Mouse (Mus musculus): Measurements from ENCODE around the gene Gss.

Gene Gss

DNA sequence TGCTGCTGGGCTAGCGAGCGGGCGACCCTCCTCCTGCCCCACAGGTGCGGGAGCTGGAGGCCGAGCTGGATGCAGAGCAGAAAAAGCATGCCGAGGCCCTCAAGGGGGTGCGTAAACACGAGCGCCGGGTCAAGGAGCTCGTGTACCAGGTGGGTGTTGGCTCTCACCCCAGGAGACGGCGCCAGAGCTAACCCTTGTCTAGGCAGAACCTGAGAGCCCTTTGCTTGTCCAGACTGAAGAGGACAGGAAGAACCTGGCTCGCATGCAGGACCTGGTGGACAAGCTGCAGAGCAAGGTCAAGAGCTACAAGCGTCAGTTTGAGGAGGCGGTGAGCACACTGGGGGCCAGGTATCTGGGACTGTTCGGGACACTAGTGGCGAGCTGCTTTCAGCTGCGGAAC lies 40.5 kb upstream of the Gss start:
- Histone ChIP-seq H3K9me3 (ENCODE audit: low read length) (no peaks in the 10 kb centered on the region), H3K27me3 (ENCODE audit: insufficient read depth, low read length) (peaks cover 64% of the 10 kb centered on the region), H3K4me1 (replicated peaks; ENCODE audit: low read depth, low read length) (peaks cover 61% of the 10 kb centered on the region), H3K4me3 (replicated peaks; ENCODE audit: low read length) (peak overlapping the region; percentile 68), H3K36me3 (ENCODE audit: insufficient read depth, low read length) (peaks cover 43% of the 10 kb centered on the region)
- TF ChIP-seq NANOG (IDR thresholded peaks at IDR 0.05; ENCODE audit: borderline replicate concordance, low read length) (no peak), POU5F1 (IDR thresholded peaks at IDR 0.05; ENCODE audit: borderline replicate concordance, low read length) (no peak), CTCF (conservative IDR thresholded peaks at IDR 0.05; ENCODE audit: low read length) (no peak)

DNA sequence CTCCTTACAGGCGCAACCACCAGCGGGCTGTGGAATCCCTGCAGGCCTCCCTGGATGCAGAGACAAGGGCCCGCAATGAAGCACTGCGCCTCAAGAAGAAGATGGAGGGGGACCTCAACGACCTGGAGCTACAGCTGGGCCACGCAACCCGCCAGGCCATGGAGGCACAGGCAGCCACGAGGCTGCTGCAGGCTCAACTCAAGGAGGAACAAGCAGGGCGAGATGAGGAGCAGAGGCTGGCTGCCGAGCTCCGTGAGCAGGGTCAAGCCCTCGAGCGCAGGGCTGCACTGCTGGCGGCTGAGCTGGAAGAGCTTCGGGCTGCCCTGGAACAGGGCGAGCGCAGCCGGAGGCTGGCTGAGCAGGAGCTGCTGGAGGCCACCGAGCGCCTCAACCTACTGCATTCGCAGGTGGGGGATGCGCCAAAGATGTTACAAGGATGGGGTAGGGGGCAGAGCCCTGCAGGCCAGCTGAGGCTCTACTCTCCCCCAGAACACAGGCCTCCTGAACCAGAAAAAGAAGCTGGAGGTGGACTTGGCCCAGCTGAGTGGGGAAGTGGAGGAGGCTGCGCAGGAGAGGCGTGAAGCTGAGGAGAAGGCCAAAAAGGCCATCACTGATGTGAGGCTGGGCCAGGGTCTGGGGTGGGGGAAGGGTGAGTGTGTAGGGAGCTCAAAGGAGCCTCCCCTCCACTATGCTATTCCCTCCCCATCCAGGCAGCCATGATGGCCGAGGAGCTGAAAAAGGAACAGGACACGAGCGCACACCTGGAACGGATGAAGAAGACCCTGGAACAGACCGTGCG lies 39.7 kb upstream of the Gss start:
- peaks cover 35% of the 10 kb centered on the region for H3K36me3 ChIP-seq (ENCODE audit: insufficient read depth, low read length)
- H3K4me3 ChIP-seq (replicated peaks; ENCODE audit: low read length) = peak overlapping the region; percentile 68
- TF ChIP-seq POU5F1 (IDR thresholded peaks at IDR 0.05; ENCODE audit: borderline replicate concordance, low read length) (no peak), NANOG (IDR thresholded peaks at IDR 0.05; ENCODE audit: borderline replicate concordance, low read length) (no peak), CTCF (conservative IDR thresholded peaks at IDR 0.05; ENCODE audit: low read length) (no peak)
- no peaks in the 10 kb centered on the region for H3K9me3 ChIP-seq (ENCODE audit: low read length)
- peaks cover 68% of the 10 kb centered on the region for H3K4me1 ChIP-seq (replicated peaks; ENCODE audit: low read depth, low read length)
- H3K27me3 ChIP-seq (ENCODE audit: insufficient read depth, low read length) = peaks cover 72% of the 10 kb centered on the region

DNA sequence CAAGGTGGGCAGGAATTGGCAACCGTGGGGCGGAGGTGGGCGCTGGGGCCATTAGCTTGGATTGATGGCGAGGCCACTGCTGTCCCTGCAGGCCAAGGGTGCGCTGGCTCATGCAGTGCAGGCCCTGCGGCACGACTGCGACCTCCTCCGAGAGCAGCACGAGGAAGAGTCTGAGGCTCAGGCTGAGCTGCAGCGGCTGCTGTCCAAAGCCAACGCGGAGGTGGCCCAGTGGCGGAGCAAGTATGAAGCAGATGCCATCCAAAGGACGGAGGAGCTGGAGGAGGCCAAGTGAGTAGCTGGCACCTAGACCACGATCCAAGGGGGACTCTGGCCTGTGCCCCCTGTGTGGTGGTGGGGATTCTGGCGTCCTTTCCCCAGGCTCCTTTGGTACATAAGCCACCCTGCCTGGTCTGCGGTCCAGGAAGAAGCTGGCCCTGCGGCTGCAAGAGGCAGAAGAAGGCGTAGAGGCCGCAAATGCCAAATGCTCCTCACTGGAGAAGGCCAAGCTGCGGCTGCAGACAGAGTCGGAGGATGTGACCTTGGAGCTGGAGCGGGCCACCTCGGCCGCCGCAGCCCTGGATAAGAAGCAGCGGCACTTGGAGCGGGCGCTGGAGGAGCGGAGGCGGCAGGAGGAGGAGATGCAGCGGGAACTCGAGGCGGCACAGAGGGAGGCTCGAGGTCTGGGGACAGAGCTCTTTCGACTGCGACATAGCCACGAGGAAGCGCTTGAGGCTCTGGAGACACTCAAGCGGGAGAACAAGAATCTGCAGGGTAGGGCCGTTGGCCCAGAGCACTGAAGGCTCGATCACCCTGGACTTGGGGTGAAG lies 38.2 kb upstream of the Gss start:
- peaks cover 77% of the 10 kb centered on the region for H3K27me3 ChIP-seq (ENCODE audit: insufficient read depth, low read length)
- peaks cover 76% of the 10 kb centered on the region for H3K4me1 ChIP-seq (replicated peaks; ENCODE audit: low read depth, low read length)
- H3K36me3 ChIP-seq (ENCODE audit: insufficient read depth, low read length) = peaks cover 23% of the 10 kb centered on the region
- no peaks in the 10 kb centered on the region for H3K9me3 ChIP-seq (ENCODE audit: low read length)
- TF ChIP-seq CTCF (conservative IDR thresholded peaks at IDR 0.05; ENCODE audit: low read length) (0 out of 2 replicates have a peak, but pooled peaks have one; percentile 2), NANOG (IDR thresholded peaks at IDR 0.05; ENCODE audit: borderline replicate concordance, low read length) (no peak)
- peak overlapping the region; percentile 69 for H3K4me3 ChIP-seq (replicated peaks; ENCODE audit: low read length)

DNA sequence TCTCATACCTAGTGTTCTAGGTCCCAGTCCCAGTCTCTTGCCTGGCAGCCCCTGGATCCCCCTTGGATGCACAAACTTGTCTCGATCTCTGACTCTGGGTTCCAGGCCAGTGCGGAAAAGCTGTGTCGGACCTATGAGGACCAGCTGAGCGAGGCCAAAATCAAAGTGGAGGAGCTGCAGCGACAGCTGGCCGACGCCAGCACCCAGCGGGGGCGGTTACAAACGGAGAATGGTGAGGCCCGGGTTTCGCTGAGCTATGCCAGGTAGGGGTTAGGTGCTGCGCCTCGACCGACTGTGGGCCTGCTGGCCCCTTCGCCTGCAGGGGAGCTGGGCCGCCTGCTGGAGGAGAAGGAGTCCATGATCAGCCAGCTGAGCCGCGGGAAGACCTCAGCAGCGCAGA lies 37.5 kb upstream of the Gss start:
- Histone ChIP-seq H3K27me3 (ENCODE audit: insufficient read depth, low read length) (peaks cover 82% of the 10 kb centered on the region), H3K4me3 (replicated peaks; ENCODE audit: low read length) (peak overlapping the region; percentile 69), H3K4me1 (replicated peaks; ENCODE audit: low read depth, low read length) (peaks cover 80% of the 10 kb centered on the region), H3K9me3 (ENCODE audit: low read length) (no peaks in the 10 kb centered on the region), H3K36me3 (ENCODE audit: insufficient read depth, low read length) (peaks cover 17% of the 10 kb centered on the region)
- TF ChIP-seq CTCF (conservative IDR thresholded peaks at IDR 0.05; ENCODE audit: low read length) = no peak
- TF ChIP-seq NANOG (IDR thresholded peaks at IDR 0.05; ENCODE audit: borderline replicate concordance, low read length) = no peak
- TF ChIP-seq POU5F1 (IDR thresholded peaks at IDR 0.05; ENCODE audit: borderline replicate concordance, low read length) = no peak

DNA sequence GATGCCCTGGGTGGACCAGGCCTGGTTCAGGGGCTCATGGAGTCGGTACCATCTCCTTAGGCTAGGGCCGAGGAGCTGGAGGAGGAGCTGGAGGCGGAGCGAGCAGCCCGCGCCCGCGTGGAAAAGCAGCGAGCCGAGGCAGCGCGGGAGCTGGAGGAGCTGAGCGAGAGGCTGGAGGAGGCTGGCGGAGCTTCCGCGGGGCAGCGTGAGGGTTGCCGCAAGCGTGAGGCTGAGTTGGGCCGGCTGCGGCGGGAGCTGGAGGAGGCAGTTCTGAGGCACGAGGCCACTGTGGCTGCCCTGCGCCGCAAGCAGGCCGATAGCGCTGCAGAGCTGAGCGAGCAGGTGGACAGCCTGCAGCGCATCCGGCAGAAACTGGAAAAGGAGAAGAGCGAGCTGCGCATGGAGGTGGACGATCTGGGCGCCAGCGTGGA lies 36.6 kb upstream of the Gss start:
- Histone ChIP-seq H3K4me3 (replicated peaks; ENCODE audit: low read length) (peak overlapping the region; percentile 77), H3K9me3 (ENCODE audit: low read length) (no peaks in the 10 kb centered on the region), H3K27me3 (ENCODE audit: insufficient read depth, low read length) (peaks cover 78% of the 10 kb centered on the region), H3K36me3 (ENCODE audit: insufficient read depth, low read length) (peaks cover 8% of the 10 kb centered on the region), H3K4me1 (replicated peaks; ENCODE audit: low read depth, low read length) (peaks cover 84% of the 10 kb centered on the region)
- no peak for TF ChIP-seq CTCF (conservative IDR thresholded peaks at IDR 0.05; ENCODE audit: low read length)
- no peak for TF ChIP-seq POU5F1 (IDR thresholded peaks at IDR 0.05; ENCODE audit: borderline replicate concordance, low read length)
- no peak for TF ChIP-seq NANOG (IDR thresholded peaks at IDR 0.05; ENCODE audit: borderline replicate concordance, low read length)

DNA sequence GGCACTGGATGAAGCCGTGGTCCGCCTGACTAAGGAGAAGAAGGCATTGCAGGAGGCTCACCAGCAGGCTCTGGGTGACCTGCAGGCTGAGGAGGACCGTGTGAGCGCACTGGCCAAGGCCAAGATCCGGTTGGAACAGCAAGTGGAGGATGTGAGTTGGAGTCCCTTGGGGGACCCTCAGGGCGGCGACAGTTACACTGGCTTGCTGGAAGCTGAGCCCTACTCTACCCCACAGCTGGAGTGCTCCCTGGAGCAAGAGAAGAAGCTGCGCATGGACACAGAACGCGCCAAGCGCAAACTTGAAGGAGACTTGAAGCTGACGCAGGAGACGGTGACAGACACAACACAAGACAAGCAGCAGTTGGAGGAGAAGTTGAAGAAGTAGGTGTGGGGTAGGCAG lies 35.9 kb upstream of the Gss start:
- Histone ChIP-seq H3K4me3 (replicated peaks; ENCODE audit: low read length) (peak overlapping the region; percentile 77), H3K27me3 (ENCODE audit: insufficient read depth, low read length) (peaks cover 74% of the 10 kb centered on the region), H3K9me3 (ENCODE audit: low read length) (no peaks in the 10 kb centered on the region), H3K36me3 (ENCODE audit: insufficient read depth, low read length) (peaks cover under 1% of the 10 kb centered on the region; the same call in 1 of the 2 replicates), H3K4me1 (replicated peaks; ENCODE audit: low read depth, low read length) (peaks cover 82% of the 10 kb centered on the region)
- TF ChIP-seq POU5F1 (IDR thresholded peaks at IDR 0.05; ENCODE audit: borderline replicate concordance, low read length) (no peak), NANOG (IDR thresholded peaks at IDR 0.05; ENCODE audit: borderline replicate concordance, low read length) (no peak), CTCF (conservative IDR thresholded peaks at IDR 0.05; ENCODE audit: low read length) (no peak)

DNA sequence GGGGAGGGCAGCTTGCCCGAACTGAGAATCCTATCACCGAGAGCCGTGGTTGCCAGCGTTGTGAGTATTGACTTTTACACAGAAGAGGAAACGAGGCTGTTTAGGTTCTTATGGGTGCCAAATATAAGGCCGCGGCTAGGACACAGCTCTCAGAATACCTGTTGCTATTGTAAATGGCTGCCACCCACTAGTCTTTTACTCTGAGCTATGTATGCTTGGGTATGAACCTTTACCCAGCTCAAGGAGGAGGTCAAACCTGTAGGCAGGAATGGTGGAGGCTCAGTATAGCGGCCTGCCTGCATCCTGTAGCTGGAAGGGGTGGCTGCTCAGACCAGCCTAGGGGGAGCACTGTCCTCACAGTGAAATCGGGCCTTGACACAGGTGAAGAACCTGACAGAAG lies 35.5 kb upstream of the Gss start:
- TF ChIP-seq CTCF (conservative IDR thresholded peaks at IDR 0.05; ENCODE audit: low read length) = no peak; the same call in 1 of the 2 replicates
- TF ChIP-seq POU5F1 (IDR thresholded peaks at IDR 0.05; ENCODE audit: borderline replicate concordance, low read length) = no peak
- no peak for TF ChIP-seq NANOG (IDR thresholded peaks at IDR 0.05; ENCODE audit: borderline replicate concordance, low read length)
- peaks cover 82% of the 10 kb centered on the region for H3K4me1 ChIP-seq (replicated peaks; ENCODE audit: low read depth, low read length)
- H3K4me3 ChIP-seq (replicated peaks; ENCODE audit: low read length) = peak overlapping the region; percentile 77
- H3K9me3 ChIP-seq (ENCODE audit: low read length) = no peaks in the 10 kb centered on the region
- H3K36me3 ChIP-seq (ENCODE audit: insufficient read depth, low read length) = no peaks in the 10 kb centered on the region
- H3K27me3 ChIP-seq (ENCODE audit: insufficient read depth, low read length) = peaks cover 74% of the 10 kb centered on the region

DNA sequence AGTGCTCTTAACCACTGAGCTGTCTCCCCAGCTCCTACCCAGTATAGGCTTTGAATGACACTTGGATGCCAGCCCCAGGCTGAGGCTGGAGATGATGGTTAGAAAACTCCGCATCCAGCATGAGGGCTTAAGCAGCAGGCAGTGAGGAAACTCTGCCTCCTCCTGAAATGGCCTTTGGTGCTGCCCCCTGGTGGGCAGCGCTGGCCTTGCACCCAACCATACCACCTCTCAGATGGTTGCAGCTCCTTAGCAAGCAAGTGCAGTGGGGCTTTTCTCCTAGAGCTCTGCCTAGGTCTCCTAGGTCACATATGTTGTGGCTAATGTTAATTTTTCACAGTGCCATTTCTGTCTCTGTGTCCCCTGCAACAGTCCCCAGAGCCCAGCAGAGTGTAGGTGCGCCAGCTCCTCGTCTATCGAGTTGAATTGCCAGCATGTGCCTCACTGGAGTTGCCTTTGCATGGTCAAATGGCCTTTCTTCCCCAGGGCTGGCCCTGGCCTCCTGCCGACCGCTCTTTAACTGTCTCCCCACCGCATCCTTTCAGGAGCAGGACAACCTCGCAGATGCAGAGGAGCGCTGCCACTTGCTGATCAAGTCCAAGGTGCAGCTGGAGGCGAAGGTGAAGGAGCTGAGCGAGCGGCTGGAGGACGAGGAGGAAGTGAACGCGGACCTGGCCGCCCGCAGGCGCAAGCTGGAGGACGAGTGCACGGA lies 34.6 kb upstream of the Gss start:
- no peaks in the 10 kb centered on the region for H3K9me3 ChIP-seq (ENCODE audit: low read length)
- H3K27me3 ChIP-seq (ENCODE audit: insufficient read depth, low read length) = peaks cover 68% of the 10 kb centered on the region
- H3K4me3 ChIP-seq (replicated peaks; ENCODE audit: low read length) = peak overlapping the region; percentile 52
- peak; percentile 53 for TF ChIP-seq CTCF (conservative IDR thresholded peaks at IDR 0.05; ENCODE audit: low read length)
- no peak for TF ChIP-seq NANOG (IDR thresholded peaks at IDR 0.05; ENCODE audit: borderline replicate concordance, low read length)
- peaks cover 81% of the 10 kb centered on the region for H3K4me1 ChIP-seq (replicated peaks; ENCODE audit: low read depth, low read length)
- H3K36me3 ChIP-seq (ENCODE audit: insufficient read depth, low read length) = no peaks in the 10 kb centered on the region

Measured in E14TG2a.4 (cell line).